Mouse (Mus musculus) liver, postnatal 0 days (tissue): ENCODE results near the gene Plekhj1.

Source experiments
- CTCF ChIP-seq: sonication (generic); IDR thresholded peaks from 2 replicates; pipeline ENCODE4 v1.5.1; 2016; ENCODE audit warnings: antibody characterized with exemption, low read depth
- EP300 ChIP-seq: IDR thresholded peaks from 2 replicates; pipeline ENCODE4 v1.6.1; 2016; ENCODE audit warnings: antibody characterized with exemption, low read depth, mild to moderate bottlenecking

DNA sequence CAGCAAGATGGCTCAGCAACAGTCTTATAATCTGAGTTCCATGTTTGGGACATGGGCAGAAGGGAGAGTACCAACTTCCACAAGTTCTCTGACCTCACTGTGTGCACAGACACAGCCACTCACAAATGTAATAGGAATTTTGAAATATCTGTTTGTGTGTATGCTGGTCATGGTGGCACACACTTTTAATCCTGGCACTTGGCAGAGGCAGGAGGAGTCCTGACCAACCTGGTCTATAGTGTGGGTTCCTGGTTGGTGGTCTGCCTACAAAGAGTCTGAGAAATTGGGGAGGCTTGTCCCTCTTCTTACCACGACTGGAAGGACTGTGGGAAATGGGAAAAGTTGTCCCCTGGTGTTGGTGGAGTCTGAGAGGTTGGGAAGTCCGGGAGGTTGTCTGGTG lies 41.9 kb downstream of the Plekhj1 start:
- TF ChIP-seq CTCF (no peak), EP300 (no peak)
